Mouse (Mus musculus) erythroblast, embryonic 14.5 days (primary cell): Measurements from ENCODE around the gene Kcnc2.

ENCODE experiments used
- GATA1 ChIP-seq: IDR thresholded peaks from 2 replicates; pipeline ENCODE4 v1.6.1; 2012; ENCODE audit warnings: low read length, inconsistent platforms, mixed read lengths
- TAL1 ChIP-seq: IDR thresholded peaks from 3 replicates; pipeline ENCODE4 v1.6.1; 2012; ENCODE audit warnings: low read length, inconsistent platforms, mixed read lengths

- TF ChIP-seq TAL1 (no peak), GATA1 (no peak)
These were observed 1.2 kb downstream of the Kcnc2 start for GRCm38 (mm10) chr10:112272171-112272570.
